ENCODE assay signal across 9 mouse cellular contexts in genomic region chr12:81028291-81028920, GRCm38 (mm10). TPM values are rescaled to one million over a fixed set of nuclear protein-coding genes. Genes with fewer than 3 reads are reported as not detected.
DNase-seq lines count a peak whose midpoint lies in the region; ATAC-seq and TF ChIP-seq lines count a peak whose summit lies in the region.
"Had no signal": no experiment of that assay in that cellular context is flagged by ENCODE, and none has a peak within 500 bp of the region (broad histone marks: within the 10 kb centered on the region; RNA-seq: fewer than 3 reads in every experiment).

No protein-coding gene starts in this region.

- peaks cover 30% of the 10 kb centered on the region for H3K27me3 ChIP-seq in embryonic facial prominence, embryonic 13.5 days
- H3K27me3 ChIP-seq in midbrain, embryonic 11.5 days (ENCODE audit: control insufficient read depth, insufficient read depth, low read length): peaks cover 2% of the 10 kb centered on the region; the same call in 1 of the 2 replicates

- 0 out of 2 replicates have a peak overlapping the region, but pooled peaks have one; percentile 32 for H3K9ac ChIP-seq in embryonic facial prominence, embryonic 13.5 days
- H3K9ac ChIP-seq in midbrain, embryonic 11.5 days (ENCODE audit: low read length): peak overlapping the region; percentile 78; the same call in 1 of the 2 replicates

- no peaks in the 10 kb centered on the region for H3K36me3 ChIP-seq in embryonic facial prominence, embryonic 13.5 days
- no peaks in the 10 kb centered on the region for H3K36me3 ChIP-seq in midbrain, embryonic 11.5 days (ENCODE audit: control insufficient read depth, insufficient read depth, low read length)

- no peak overlapping the region for H3K27ac ChIP-seq in embryonic facial prominence, embryonic 13.5 days
- no peak overlapping the region for H3K27ac ChIP-seq in midbrain, embryonic 11.5 days (ENCODE audit: low read depth, low read length)
- H3K27ac ChIP-seq: macrophage had no signal

- ATAC-seq in embryonic facial prominence, embryonic 13.5 days (ENCODE audit: insufficient number of reproducible peaks, insufficient read depth, low FRiP score, low TSS enrichment, low read depth): no peak
- no peak for ATAC-seq in midbrain, embryonic 11.5 days (ENCODE audit: low FRiP score)

- TF ChIP-seq CTCF in brain, embryonic 14.5 days (IDR thresholded peaks at IDR 0.05; ENCODE audit: borderline replicate concordance, extremely low read depth, insufficient read depth, insufficient read length): no peak

- H3K4me1 ChIP-seq in embryonic facial prominence, embryonic 13.5 days: peaks cover 34% of the 10 kb centered on the region
- H3K4me1 ChIP-seq in midbrain, embryonic 11.5 days (ENCODE audit: control insufficient read depth, insufficient read depth, low read length): peaks cover 12% of the 10 kb centered on the region

- H3K4me2 ChIP-seq in embryonic facial prominence, embryonic 13.5 days: peak overlapping the region; percentile 97
- peak overlapping the region; percentile 95 for H3K4me2 ChIP-seq in midbrain, embryonic 11.5 days

- no peaks in the 10 kb centered on the region for H3K9me3 ChIP-seq in embryonic facial prominence, embryonic 13.5 days
- no peaks in the 10 kb centered on the region for H3K9me3 ChIP-seq in midbrain, embryonic 11.5 days (ENCODE audit: control insufficient read depth, low read length)

- TF ChIP-seq POLR2A in brain, embryonic 14.5 days (IDR thresholded peaks at IDR 0.05; ENCODE audit: borderline replicate concordance, extremely low read depth, insufficient read depth, insufficient read length, poor library complexity, severe bottlenecking): no peak

- peak overlapping the region; percentile 64 for H3K4me3 ChIP-seq in embryonic facial prominence, embryonic 13.5 days
- H3K4me3 ChIP-seq in midbrain, embryonic 11.5 days (ENCODE audit: low read depth, low read length): peak overlapping the region; percentile 77

- WGBS in embryonic facial prominence, embryonic 13.5 days: 29% methylated on average over 16 of the region's 16 CpGs
- WGBS in midbrain, embryonic 11.5 days: 60% methylated on average over 16 of the region's 16 CpGs

- DNase-seq in brain, embryonic 14.5 days (ENCODE audit: low read depth): peak; percentile 18
- peak; percentile 66 for DNase-seq in hindlimb bud, embryonic 11.5 days (ENCODE audit: extremely low spot score, low read depth, low spot score)
- peak; percentile 88 for DNase-seq in midbrain, embryonic 11.5 days (ENCODE audit: low spot score, missing footprints)
- no peak for DNase-seq in frontal cortex, postnatal 36 days (ENCODE audit: low spot score in 2 of 2)
- no peak for DNase-seq in left cerebral cortex, adult 11 months (ENCODE audit: low spot score)
- no peak for DNase-seq in right cerebral cortex, adult 18-20 months
- DNase-seq in T-cell, adult 2 months (ENCODE audit: low spot score): no peak

RNA-seq across cellular contexts. Expression of gene Smoc1, which starts 1.8 kb away (rescaled TPM):
- 22.4 and 40.0 TPM in 2 replicates for polyA plus RNA-seq in brain, embryonic 14.5 days (2012; rRNA removed)
- 9.6 and 15.5 TPM in 2 replicates for polyA plus RNA-seq in embryonic facial prominence, embryonic 13.5 days (2015; fragmentation: Nextera tagmentation; extraction: Ambion mirVana)
- polyA plus RNA-seq in midbrain, embryonic 11.5 days (2014; fragmentation: Nextera tagmentation; extraction: Ambion mirVana): 17.3 and 19.0 TPM in 2 replicates

RNA-seq across cellular contexts. Expression of gene Slc10a1, which starts 59.9 kb away (rescaled TPM):
- not detected in 2 replicates for polyA plus RNA-seq in brain, embryonic 14.5 days (2012; rRNA removed)
- polyA plus RNA-seq in embryonic facial prominence, embryonic 13.5 days (2015; fragmentation: Nextera tagmentation; extraction: Ambion mirVana): 0.94 and 1.7 TPM in 2 replicates
- polyA plus RNA-seq in midbrain, embryonic 11.5 days (2014; fragmentation: Nextera tagmentation; extraction: Ambion mirVana): 0.26 and 0.44 TPM in 2 replicates
- polyA plus RNA-seq: macrophage had no signal

Comparison
In these comparisons a context has a peak if more than half of its experiments do, and no peak if none do; other contexts are left out.
1. DNase-seq: peak in brain, embryonic 14.5 days (single experiment), hindlimb bud, embryonic 11.5 days (single experiment) and midbrain, embryonic 11.5 days (single experiment); none in frontal cortex, postnatal 36 days (0 of 2), left cerebral cortex, adult 11 months (single experiment), right cerebral cortex, adult 18-20 months (single experiment) and T-cell, adult 2 months (single experiment).